In genomic region chr6:122786275-122786674, GRCm38 (mm10) we compare ENCODE assay signal across 9 mouse cellular contexts. TPM values are rescaled to one million over a fixed set of nuclear protein-coding genes. Genes with fewer than 3 reads are reported as not detected.
DNase-seq lines count a peak whose midpoint lies in the region; ATAC-seq lines count a peak whose summit lies in the region.
"Had no signal": no experiment of that assay in that cellular context is flagged by ENCODE, and none has a peak within 500 bp of the region (broad histone marks: within the 10 kb centered on the region; RNA-seq: fewer than 3 reads in every experiment).

No protein-coding gene starts in this region.

- intact Hi-C loops in left cerebral cortex, postnatal 25 days (cut with DNase I) = no loop called here

- H3K9me3 ChIP-seq in kidney, embryonic 14.5 days (ENCODE audit: control insufficient read depth, low read length) = no peaks in the 10 kb centered on the region
- no peaks in the 10 kb centered on the region for H3K9me3 ChIP-seq in hindbrain, embryonic 15.5 days
- H3K9me3 ChIP-seq in midbrain, embryonic 13.5 days = no peaks in the 10 kb centered on the region
- H3K9me3 ChIP-seq: embryonic facial prominence, embryonic 12.5 days had no signal

- peak; percentile 19 for DNase-seq in kidney, adult 11 months
- DNase-seq in adipocyte (ENCODE audit: low spot score) = peak; percentile 65
- DNase-seq in embryo, embryonic 9.5 days (ENCODE audit: extremely low spot score) = peak; percentile 47
- DNase-seq in left cerebral cortex, postnatal 25 days (ENCODE audit: low spot score in 2 of 2) = peak; percentile 82 to 93
- DNase-seq in spleen, postnatal 36 days (ENCODE audit: low spot score in 2 of 2) = peak; percentile 42 to 50

- WGBS in kidney, embryonic 14.5 days = 30% methylated on average over 5 of the region's 5 CpGs
- 30% methylated on average over 5 of the region's 5 CpGs for WGBS in hindbrain, embryonic 15.5 days
- 36% methylated on average over 5 of the region's 5 CpGs for WGBS in midbrain, embryonic 13.5 days

- no peaks in the 10 kb centered on the region for H3K4me1 ChIP-seq in kidney, embryonic 14.5 days (ENCODE audit: control insufficient read depth, insufficient read depth, low read length)
- no peaks in the 10 kb centered on the region for H3K4me1 ChIP-seq in hindbrain, embryonic 15.5 days (replicated peaks)
- no peaks in the 10 kb centered on the region for H3K4me1 ChIP-seq in midbrain, embryonic 13.5 days (replicated peaks)
- H3K4me1 ChIP-seq: embryonic facial prominence, embryonic 12.5 days had no signal

- H3K27ac ChIP-seq in kidney, embryonic 14.5 days (ENCODE audit: low read depth, low read length) = no peak overlapping the region
- no peak overlapping the region for H3K27ac ChIP-seq in hindbrain, embryonic 15.5 days (replicated peaks)
- H3K27ac ChIP-seq in midbrain, embryonic 13.5 days = no peak overlapping the region
- H3K27ac ChIP-seq: embryonic facial prominence, embryonic 12.5 days had no signal

- H3K9ac ChIP-seq in kidney, embryonic 14.5 days (ENCODE audit: low read depth, low read length) = no peak overlapping the region
- no peak overlapping the region for H3K9ac ChIP-seq in hindbrain, embryonic 15.5 days
- H3K9ac ChIP-seq in midbrain, embryonic 13.5 days (replicated peaks) = no peak overlapping the region
- H3K9ac ChIP-seq: embryonic facial prominence, embryonic 12.5 days had no signal

- no peak overlapping the region for H3K4me3 ChIP-seq in kidney, embryonic 14.5 days (ENCODE audit: low read length)
- no peak overlapping the region for H3K4me3 ChIP-seq in hindbrain, embryonic 15.5 days
- no peak overlapping the region for H3K4me3 ChIP-seq in midbrain, embryonic 13.5 days (replicated peaks)
- H3K4me3 ChIP-seq: embryonic facial prominence, embryonic 12.5 days had no signal

- no peaks in the 10 kb centered on the region for H3K27me3 ChIP-seq in kidney, embryonic 14.5 days (ENCODE audit: control insufficient read depth, insufficient read depth, low read length)
- no peaks in the 10 kb centered on the region for H3K27me3 ChIP-seq in hindbrain, embryonic 15.5 days
- no peaks in the 10 kb centered on the region for H3K27me3 ChIP-seq in midbrain, embryonic 13.5 days
- H3K27me3 ChIP-seq: embryonic facial prominence, embryonic 12.5 days had no signal

- no peak overlapping the region for H3K4me2 ChIP-seq in kidney, embryonic 14.5 days (replicated peaks; ENCODE audit: low read depth, low read length)
- no peak overlapping the region for H3K4me2 ChIP-seq in hindbrain, embryonic 15.5 days
- no peak overlapping the region for H3K4me2 ChIP-seq in midbrain, embryonic 13.5 days (replicated peaks)
- H3K4me2 ChIP-seq: embryonic facial prominence, embryonic 12.5 days had no signal

- no peak for ATAC-seq in kidney, embryonic 14.5 days (ENCODE audit: low FRiP score, low TSS enrichment)
- peak; percentile 72 for ATAC-seq in hindbrain, embryonic 15.5 days (ENCODE audit: low FRiP score, low read depth)
- peak; percentile 79 for ATAC-seq in midbrain, embryonic 13.5 days

- no peaks in the 10 kb centered on the region for H3K36me3 ChIP-seq in kidney, embryonic 14.5 days (ENCODE audit: control insufficient read depth, insufficient read depth, low read length)
- no peaks in the 10 kb centered on the region for H3K36me3 ChIP-seq in hindbrain, embryonic 15.5 days
- no peaks in the 10 kb centered on the region for H3K36me3 ChIP-seq in midbrain, embryonic 13.5 days
- H3K36me3 ChIP-seq: embryonic facial prominence, embryonic 12.5 days had no signal

RNA-seq across cellular contexts. Expression of gene Slc2a3, which starts 15.2 kb away (rescaled TPM):
- polyA plus RNA-seq in kidney, embryonic 14.5 days (2014; fragmentation: Nextera tagmentation; extraction: Ambion mirVana) = 2.9 and 5.8 TPM in 2 replicates
- 43.4 and 44.5 TPM in 2 replicates for polyA plus RNA-seq in hindbrain, embryonic 15.5 days (2015; fragmentation: Nextera tagmentation; extraction: Ambion mirVana)
- total RNA-seq in left cerebral cortex, postnatal 25 days (2021) = 100 to 1,000 TPM; 142 to 156 TPM
- 15.9 TPM in 2 replicates for polyA plus RNA-seq in midbrain, embryonic 13.5 days (2015; fragmentation: Nextera tagmentation; extraction: Ambion mirVana)

RNA-seq across cellular contexts. Expression of gene Foxj2, which starts 33.4 kb away (rescaled TPM):
- 4.1 and 7.8 TPM in 2 replicates for polyA plus RNA-seq in kidney, embryonic 14.5 days (2014; fragmentation: Nextera tagmentation; extraction: Ambion mirVana)
- 8.2 and 9.0 TPM in 2 replicates for polyA plus RNA-seq in hindbrain, embryonic 15.5 days (2015; fragmentation: Nextera tagmentation; extraction: Ambion mirVana)
- 10 to 100 TPM; 27.1 to 28.6 TPM for total RNA-seq in left cerebral cortex, postnatal 25 days (2021)
- 4.9 and 6.2 TPM in 2 replicates for polyA plus RNA-seq in midbrain, embryonic 13.5 days (2015; fragmentation: Nextera tagmentation; extraction: Ambion mirVana)

Comparison
In these comparisons a context has a peak if more than half of its experiments do, and no peak if none do; other contexts are left out.
1. DNase-seq: peak in every context shown above with its lines; median percentile 88 in left cerebral cortex, postnatal 25 days; 65 in adipocyte; 47 in embryo, embryonic 9.5 days; 46 in spleen, postnatal 36 days; 19 in kidney, adult 11 months.